Mouse (Mus musculus): Measurements from ENCODE around the gene Gm49027. TPM values are rescaled to one million over a fixed set of nuclear protein-coding genes. Genes with fewer than 3 reads are reported as not detected.

Gm49027 gene
- polyA plus RNA-seq (2012; ENCODE audit: insufficient read depth, insufficient read length, missing spikeins): 0.74 TPM in 1 of 2 replicates, not detected in the other

DNA sequence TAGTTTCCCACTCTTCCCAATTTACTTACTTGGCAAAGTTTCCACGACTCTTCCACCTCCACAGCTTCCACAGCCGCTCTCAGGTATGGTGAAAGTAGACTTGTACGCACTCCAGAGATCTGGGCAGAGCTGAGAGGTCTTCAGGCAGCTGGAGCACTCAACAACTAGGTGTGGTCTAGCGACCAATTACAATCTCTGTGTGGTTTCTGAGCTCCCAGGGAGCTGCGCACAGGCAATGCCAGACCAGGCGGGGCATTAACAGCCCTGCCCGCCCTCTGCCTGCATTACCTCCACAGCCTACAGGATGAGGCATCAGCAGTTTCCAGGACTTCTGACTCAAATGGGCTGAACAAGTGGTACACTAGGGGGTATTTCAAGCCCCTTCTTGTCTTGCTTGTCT lies at the start of gene Gm49027:
Gene Gm49027, minus strand, starts transcription at position 208 of the 400 bp plus-strand sequence.
- peaks cover 8% of the 10 kb centered on the region for H3K4me1 ChIP-seq (ENCODE audit: control insufficient read depth, insufficient read depth, low read length)
- no peak within 1 kb of the TSS for H3K27ac ChIP-seq (ENCODE audit: insufficient read depth, low read depth, low read length)
- TF ChIP-seq CTCF (IDR thresholded peaks at IDR 0.05; ENCODE audit: low read depth, low read length) (no peak), POLR2A (IDR thresholded peaks at IDR 0.05; ENCODE audit: borderline replicate concordance, low read depth, low read length) (no peak)
- H3K4me3 ChIP-seq (ENCODE audit: insufficient read depth, low read length): peak within 1 kb of the TSS; percentile 84

DNA sequence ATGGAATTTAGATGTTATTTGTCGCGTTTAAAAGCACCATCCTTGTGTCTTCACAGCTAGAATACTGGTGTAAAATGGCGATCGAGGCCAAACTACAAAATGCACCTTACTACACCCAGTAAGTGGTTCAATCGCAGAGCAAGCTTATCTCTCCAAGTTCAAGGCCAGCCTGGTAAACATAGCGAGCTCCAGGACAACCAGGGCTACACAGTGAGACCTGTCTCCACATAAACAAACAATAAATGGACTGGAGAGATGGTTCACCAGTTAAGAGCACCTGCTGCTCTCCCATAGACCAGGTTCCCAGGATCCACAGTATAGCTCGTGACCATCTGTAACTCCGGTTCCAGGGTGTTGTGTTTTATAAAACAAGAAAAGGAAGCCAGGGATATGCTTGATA lies 48.1 kb upstream of the Gm49027 start:
- Histone ChIP-seq H3K4me3 (ENCODE audit: insufficient read depth, low read length) (no peak overlapping the region), H3K27ac (ENCODE audit: insufficient read depth, low read depth, low read length) (no peak overlapping the region), H3K4me1 (ENCODE audit: control insufficient read depth, insufficient read depth, low read length) (peaks cover 21% of the 10 kb centered on the region)
- TF ChIP-seq POLR2A (IDR thresholded peaks at IDR 0.05; ENCODE audit: borderline replicate concordance, low read depth, low read length) (no peak), CTCF (IDR thresholded peaks at IDR 0.05; ENCODE audit: low read depth, low read length) (no peak)

DNA sequence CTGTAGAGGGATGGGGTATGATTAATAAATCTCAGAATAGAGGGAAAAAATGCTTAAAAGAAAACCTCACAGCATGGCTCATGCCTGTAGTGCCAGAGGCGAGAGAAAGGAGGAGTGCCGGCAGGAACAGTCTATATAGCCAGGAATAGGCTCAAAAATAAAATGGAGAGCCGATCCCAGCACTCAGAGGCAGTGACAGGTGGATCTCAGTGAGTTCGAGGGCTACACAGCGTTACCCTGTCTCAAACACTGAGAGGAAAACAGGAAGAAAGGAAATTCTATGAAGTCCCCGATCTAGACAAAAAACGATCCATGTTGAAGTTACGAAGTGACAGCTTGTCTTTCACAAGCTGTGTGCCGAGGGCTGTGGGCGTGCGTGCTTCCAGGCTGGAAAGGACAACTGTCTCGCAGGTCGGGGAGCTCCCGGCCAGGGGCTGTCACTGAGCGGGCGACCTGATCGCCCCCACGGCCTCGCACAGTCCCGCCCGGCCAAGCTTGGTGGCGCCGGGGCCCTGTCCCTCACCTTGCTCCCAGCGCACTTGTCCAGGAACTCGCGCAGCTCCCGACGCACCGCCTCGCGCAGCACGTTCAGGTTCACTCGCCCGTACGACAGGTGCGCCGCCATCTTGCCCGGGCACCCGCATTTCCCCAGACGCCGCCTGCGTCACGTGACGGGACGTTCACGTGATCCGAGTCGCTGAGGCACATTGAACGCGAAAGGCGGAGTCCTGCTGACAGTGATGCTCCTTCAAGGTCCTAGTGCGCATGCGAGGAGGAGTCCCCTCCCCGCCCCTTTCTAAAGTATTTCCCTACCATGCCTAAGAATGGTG lies 47.3 kb upstream of the Gm49027 start, which contains the start of gene Vps33a:
Gene Vps33a, minus strand, starts transcription at position 682 of the 830 bp plus-strand sequence.
- Histone ChIP-seq H3K27ac (ENCODE audit: insufficient read depth, low read depth, low read length) (peak within 1 kb of the TSS; percentile 85), H3K4me3 (ENCODE audit: insufficient read depth, low read length) (peak within 1 kb of the TSS; percentile 78), H3K4me1 (ENCODE audit: control insufficient read depth, insufficient read depth, low read length) (peaks cover 26% of the 10 kb centered on the region)
- TF ChIP-seq CTCF (IDR thresholded peaks at IDR 0.05; ENCODE audit: low read depth, low read length) (no peak), POLR2A (IDR thresholded peaks at IDR 0.05; ENCODE audit: borderline replicate concordance, low read depth, low read length) (peak; percentile 67; the same call in 1 of the 2 replicates)

GRCm38 (mm10) chr5:123561128-123561527 lies 35.8 kb upstream of the Gm49027 start:
- no peak for TF ChIP-seq CTCF (IDR thresholded peaks at IDR 0.05; ENCODE audit: low read depth, low read length)
- TF ChIP-seq POLR2A (IDR thresholded peaks at IDR 0.05; ENCODE audit: borderline replicate concordance, low read depth, low read length): no peak
- H3K4me3 ChIP-seq (ENCODE audit: insufficient read depth, low read length): no peak overlapping the region
- H3K27ac ChIP-seq (ENCODE audit: insufficient read depth, low read depth, low read length): no peak overlapping the region
- H3K4me1 ChIP-seq (ENCODE audit: control insufficient read depth, insufficient read depth, low read length): peaks cover 13% of the 10 kb centered on the region

DNA sequence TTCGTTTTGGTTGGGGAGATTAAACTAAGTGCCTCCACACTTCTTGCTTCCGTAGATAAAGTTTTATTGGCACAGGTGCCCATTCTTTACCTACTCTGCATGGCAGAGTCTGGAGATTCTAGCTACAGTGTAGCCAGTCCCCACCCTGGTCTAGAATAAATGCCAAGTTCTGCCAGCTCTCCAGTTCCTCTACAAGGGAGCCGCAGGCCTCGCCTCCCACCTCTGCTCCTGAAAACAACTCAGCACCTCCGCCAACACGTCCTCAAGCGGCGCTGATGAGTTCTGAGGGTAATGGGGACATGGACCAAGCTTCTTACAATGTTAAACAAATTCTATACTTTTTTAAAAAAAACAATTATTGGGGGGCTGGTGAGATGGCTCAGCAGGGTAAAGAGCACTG lies 34.3 kb upstream of the Gm49027 start:
- Histone ChIP-seq H3K27ac (ENCODE audit: insufficient read depth, low read depth, low read length) (no peak overlapping the region), H3K4me3 (ENCODE audit: insufficient read depth, low read length) (no peak overlapping the region), H3K4me1 (ENCODE audit: control insufficient read depth, insufficient read depth, low read length) (peaks cover 13% of the 10 kb centered on the region)
- TF ChIP-seq CTCF (IDR thresholded peaks at IDR 0.05; ENCODE audit: low read depth, low read length): no peak
- TF ChIP-seq POLR2A (IDR thresholded peaks at IDR 0.05; ENCODE audit: borderline replicate concordance, low read depth, low read length): no peak

- Histone ChIP-seq H3K4me1 (ENCODE audit: control insufficient read depth, insufficient read depth, low read length) (peaks cover 13% of the 10 kb centered on the region), H3K27ac (ENCODE audit: insufficient read depth, low read depth, low read length) (peak overlapping the region; percentile 51)
Observed at GRCm38 (mm10) chr5:123556451-123556850, 31.2 kb upstream of the Gm49027 start.

DNA sequence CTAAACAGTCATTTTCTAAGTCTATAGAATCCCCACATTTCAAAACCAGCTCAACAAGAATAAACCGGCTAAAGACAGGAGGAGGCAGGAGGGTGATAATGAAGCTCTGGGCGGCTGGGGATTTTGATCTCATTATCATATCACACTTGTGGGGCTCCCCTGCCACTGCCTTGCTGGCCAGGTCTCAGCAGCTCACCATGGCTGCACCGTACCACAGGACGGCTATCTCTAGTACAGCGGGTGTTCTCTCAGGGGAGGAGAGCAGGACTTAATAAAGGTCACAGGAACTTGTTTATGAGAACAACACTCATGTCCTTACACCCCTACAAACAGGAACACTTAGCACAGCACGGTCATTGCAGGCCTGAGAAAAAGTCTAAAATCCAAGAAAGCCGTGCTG lies 30.4 kb upstream of the Gm49027 start:
- H3K4me1 ChIP-seq (ENCODE audit: control insufficient read depth, insufficient read depth, low read length): peaks cover 13% of the 10 kb centered on the region
- no peak for TF ChIP-seq CTCF (IDR thresholded peaks at IDR 0.05; ENCODE audit: low read depth, low read length)
- TF ChIP-seq POLR2A (IDR thresholded peaks at IDR 0.05; ENCODE audit: borderline replicate concordance, low read depth, low read length): no peak
- no peak overlapping the region for H3K27ac ChIP-seq (ENCODE audit: insufficient read depth, low read depth, low read length)
- no peak overlapping the region for H3K4me3 ChIP-seq (ENCODE audit: insufficient read depth, low read length)

More at GRCm38 (mm10) chr5:123556451-123556850, 31.2 kb upstream of the Gm49027 start:
- H3K4me3 ChIP-seq (ENCODE audit: insufficient read depth, low read length): no peak overlapping the region
- TF ChIP-seq CTCF (IDR thresholded peaks at IDR 0.05; ENCODE audit: low read depth, low read length): no peak
- no peak for TF ChIP-seq POLR2A (IDR thresholded peaks at IDR 0.05; ENCODE audit: borderline replicate concordance, low read depth, low read length)

GRCm38 (mm10) chr5:123533801-123534200 lies 8.5 kb upstream of the Gm49027 start:
- H3K4me1 ChIP-seq (ENCODE audit: control insufficient read depth, insufficient read depth, low read length): no peaks in the 10 kb centered on the region
- H3K4me3 ChIP-seq (ENCODE audit: insufficient read depth, low read length): no peak overlapping the region
- no peak overlapping the region for H3K27ac ChIP-seq (ENCODE audit: insufficient read depth, low read depth, low read length)
- TF ChIP-seq POLR2A (IDR thresholded peaks at IDR 0.05; ENCODE audit: borderline replicate concordance, low read depth, low read length): no peak
- no peak for TF ChIP-seq CTCF (IDR thresholded peaks at IDR 0.05; ENCODE audit: low read depth, low read length)

GRCm38 (mm10) chr5:123530056-123530455 lies 4.8 kb upstream of the Gm49027 start:
- Histone ChIP-seq H3K4me3 (ENCODE audit: insufficient read depth, low read length) (no peak overlapping the region), H3K4me1 (ENCODE audit: control insufficient read depth, insufficient read depth, low read length) (no peaks in the 10 kb centered on the region), H3K27ac (ENCODE audit: insufficient read depth, low read depth, low read length) (no peak overlapping the region)
- no peak for TF ChIP-seq CTCF (IDR thresholded peaks at IDR 0.05; ENCODE audit: low read depth, low read length)
- no peak for TF ChIP-seq POLR2A (IDR thresholded peaks at IDR 0.05; ENCODE audit: borderline replicate concordance, low read depth, low read length)

DNA sequence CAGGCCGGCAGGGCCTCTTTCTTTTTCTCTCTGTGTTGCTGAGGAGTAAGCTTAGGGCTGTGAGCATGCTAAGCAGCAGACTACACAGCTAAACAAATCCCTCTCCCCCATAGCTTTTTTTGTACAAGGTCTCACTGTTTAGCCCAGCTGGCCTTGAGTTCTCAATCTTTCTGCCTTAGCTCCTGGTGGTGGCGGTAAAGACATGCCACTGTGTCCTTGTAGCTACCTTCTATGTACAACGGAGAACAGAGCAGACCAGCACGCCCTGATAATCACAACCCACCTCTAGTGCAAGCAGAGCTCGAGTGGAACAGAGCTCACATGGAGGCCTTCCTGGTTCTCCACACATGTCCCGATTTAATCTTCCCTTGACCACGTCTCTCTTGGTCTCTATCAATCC lies 3.4 kb upstream of the Gm49027 start:
- TF ChIP-seq POLR2A (IDR thresholded peaks at IDR 0.05; ENCODE audit: borderline replicate concordance, low read depth, low read length) (no peak), CTCF (IDR thresholded peaks at IDR 0.05; ENCODE audit: low read depth, low read length) (no peak)
- no peaks in the 10 kb centered on the region for H3K4me1 ChIP-seq (ENCODE audit: control insufficient read depth, insufficient read depth, low read length)
- no peak overlapping the region for H3K4me3 ChIP-seq (ENCODE audit: insufficient read depth, low read length)
- no peak overlapping the region for H3K27ac ChIP-seq (ENCODE audit: insufficient read depth, low read depth, low read length)
